Mouse (Mus musculus): ENCODE data around the gene Alpl. TPM values are rescaled to one million over a fixed set of nuclear protein-coding genes. Genes with fewer than 3 reads are reported as not detected.
A peak's percentile ranks its signal among the peaks of the same experiment; 100 is the strongest.

Alpl gene
- polyA plus RNA-seq, 1 experiment from 2014 or later = 2.2 TPM

GRCm38 (mm10) chr4:137728399-137729154, 67.6 kb downstream of the Alpl start:
- H3K27ac ChIP-seq (ENCODE audit: poor library complexity, severe bottlenecking) = no peak overlapping the region
- H3K27me3 ChIP-seq (replicated peaks) = peaks cover 91% of the 10 kb centered on the region
- ATAC-seq (ENCODE audit: insufficient number of reproducible peaks, low FRiP score) = no peak
- WGBS = 6% methylated on average over 17 of the region's 17 CpGs
- H3K4me2 ChIP-seq = peak overlapping the region; percentile 48
- H3K9ac ChIP-seq = peak overlapping the region; percentile 18; the same call in 1 of the 2 replicates
- H3K4me1 ChIP-seq (replicated peaks) = peaks cover 25% of the 10 kb centered on the region
- peak overlapping the region; percentile 8; the same call in 1 of the 2 replicates for H3K4me3 ChIP-seq
- no peaks in the 10 kb centered on the region for H3K9me3 ChIP-seq (replicated peaks)
- no peaks in the 10 kb centered on the region for H3K36me3 ChIP-seq

GRCm38 (mm10) chr4:137727506-137728187, 68.5 kb downstream of the Alpl start:
- H3K9ac ChIP-seq = no peak overlapping the region
- H3K4me3 ChIP-seq = no peak overlapping the region
- peak; percentile 51 for ATAC-seq (ENCODE audit: insufficient number of reproducible peaks, low FRiP score)
- H3K4me2 ChIP-seq = no peak overlapping the region
- H3K27me3 ChIP-seq (replicated peaks) = peaks cover 93% of the 10 kb centered on the region
- no peak overlapping the region for H3K27ac ChIP-seq (ENCODE audit: poor library complexity, severe bottlenecking)
- 8% methylated on average over 17 of the region's 18 CpGs for WGBS
- no peaks in the 10 kb centered on the region for H3K9me3 ChIP-seq (replicated peaks)
- H3K36me3 ChIP-seq = no peaks in the 10 kb centered on the region
- peaks cover 28% of the 10 kb centered on the region for H3K4me1 ChIP-seq (replicated peaks)

- Histone ChIP-seq H3K4me2 (no peak overlapping the region), H3K4me3 (no peak overlapping the region), H3K4me1 (replicated peaks) (peaks cover 28% of the 10 kb centered on the region), H3K36me3 (no peaks in the 10 kb centered on the region), H3K9ac (no peak overlapping the region), H3K9me3 (replicated peaks) (no peaks in the 10 kb centered on the region), H3K27me3 (replicated peaks) (peaks cover 93% of the 10 kb centered on the region), H3K27ac (ENCODE audit: poor library complexity, severe bottlenecking) (no peak overlapping the region)
- WGBS = 77% methylated on average over 18 of the region's 18 CpGs
- no peak for ATAC-seq (ENCODE audit: insufficient number of reproducible peaks, low FRiP score)
Measured at GRCm38 (mm10) chr4:137726739-137727505, 69.3 kb downstream of the Alpl start.

GRCm38 (mm10) chr4:137725541-137726145, 70.5 kb downstream of the Alpl start:
- Histone ChIP-seq H3K9ac (no peak overlapping the region), H3K4me1 (replicated peaks) (peaks cover 28% of the 10 kb centered on the region), H3K9me3 (replicated peaks) (no peaks in the 10 kb centered on the region), H3K4me2 (no peak overlapping the region), H3K4me3 (no peak overlapping the region), H3K27me3 (replicated peaks) (peaks cover 97% of the 10 kb centered on the region), H3K27ac (ENCODE audit: poor library complexity, severe bottlenecking) (no peak overlapping the region), H3K36me3 (no peaks in the 10 kb centered on the region)
- WGBS = 72% methylated on average over 13 of the region's 13 CpGs
- ATAC-seq (ENCODE audit: insufficient number of reproducible peaks, low FRiP score) = no peak

- H3K27me3 ChIP-seq (replicated peaks) = peaks cover 98% of the 10 kb centered on the region
- ATAC-seq (ENCODE audit: insufficient number of reproducible peaks, low FRiP score) = no peak
- H3K4me2 ChIP-seq = peak overlapping the region; percentile 59
- no peak overlapping the region; the same call in 1 of the 2 replicates for H3K9ac ChIP-seq
- H3K36me3 ChIP-seq = no peaks in the 10 kb centered on the region
- peak overlapping the region; percentile 24; the same call in 1 of the 2 replicates for H3K4me3 ChIP-seq
- 40% methylated on average over 8 of the region's 8 CpGs for WGBS
- no peak overlapping the region for H3K27ac ChIP-seq (ENCODE audit: poor library complexity, severe bottlenecking)
- peaks cover 29% of the 10 kb centered on the region for H3K4me1 ChIP-seq (replicated peaks)
- no peaks in the 10 kb centered on the region for H3K9me3 ChIP-seq (replicated peaks)
Measured at GRCm38 (mm10) chr4:137724766-137725165, 71.4 kb downstream of the Alpl start.

- peak overlapping the region; percentile 59 for H3K4me2 ChIP-seq
- ATAC-seq (ENCODE audit: insufficient number of reproducible peaks, low FRiP score) = no peak
- H3K27ac ChIP-seq (ENCODE audit: poor library complexity, severe bottlenecking) = no peak overlapping the region
- WGBS = 48% methylated on average over 11 of the region's 11 CpGs
- no peaks in the 10 kb centered on the region for H3K9me3 ChIP-seq (replicated peaks)
- H3K4me1 ChIP-seq (replicated peaks) = peaks cover 35% of the 10 kb centered on the region
- H3K27me3 ChIP-seq (replicated peaks) = peaks cover 98% of the 10 kb centered on the region
- H3K4me3 ChIP-seq = peak overlapping the region; percentile 24
- no peaks in the 10 kb centered on the region for H3K36me3 ChIP-seq
- H3K9ac ChIP-seq = peak overlapping the region; percentile 38
Measured at GRCm38 (mm10) chr4:137724212-137724611, 72.0 kb downstream of the Alpl start.

GRCm38 (mm10) chr4:137723527-137723926, 72.7 kb downstream of the Alpl start:
- no peak overlapping the region for H3K27ac ChIP-seq (ENCODE audit: poor library complexity, severe bottlenecking)
- peaks cover 37% of the 10 kb centered on the region for H3K4me1 ChIP-seq (replicated peaks)
- H3K27me3 ChIP-seq (replicated peaks) = peaks cover 98% of the 10 kb centered on the region
- H3K4me3 ChIP-seq = peak overlapping the region; percentile 24
- H3K4me2 ChIP-seq = peak overlapping the region; percentile 59
- H3K9me3 ChIP-seq (replicated peaks) = no peaks in the 10 kb centered on the region
- peak overlapping the region; percentile 38; the same call in 1 of the 2 replicates for H3K9ac ChIP-seq
- no peaks in the 10 kb centered on the region for H3K36me3 ChIP-seq
- no peak for ATAC-seq (ENCODE audit: insufficient number of reproducible peaks, low FRiP score)
- 33% methylated on average over 25 of the region's 25 CpGs for WGBS

- Histone ChIP-seq H3K4me2 (peak overlapping the region; percentile 59), H3K27me3 (replicated peaks) (peaks cover 98% of the 10 kb centered on the region), H3K4me1 (replicated peaks) (peaks cover 30% of the 10 kb centered on the region), H3K9me3 (replicated peaks) (no peaks in the 10 kb centered on the region), H3K4me3 (peak overlapping the region; percentile 24; the same call in 1 of the 2 replicates), H3K36me3 (no peaks in the 10 kb centered on the region), H3K9ac (no peak overlapping the region), H3K27ac (ENCODE audit: poor library complexity, severe bottlenecking) (no peak overlapping the region)
- 22% methylated on average over 12 of the region's 12 CpGs for WGBS
- ATAC-seq (ENCODE audit: insufficient number of reproducible peaks, low FRiP score) = no peak
Measured at GRCm38 (mm10) chr4:137722692-137723427, 73.3 kb downstream of the Alpl start.

GRCm38 (mm10) chr4:137722230-137722629, 74.0 kb downstream of the Alpl start:
- peaks cover 98% of the 10 kb centered on the region for H3K27me3 ChIP-seq (replicated peaks)
- H3K27ac ChIP-seq (ENCODE audit: poor library complexity, severe bottlenecking) = no peak overlapping the region
- H3K9me3 ChIP-seq (replicated peaks) = no peaks in the 10 kb centered on the region
- H3K9ac ChIP-seq = no peak overlapping the region
- no peak overlapping the region for H3K4me2 ChIP-seq
- no peaks in the 10 kb centered on the region for H3K36me3 ChIP-seq
- 86% methylated on average over 3 of the region's 3 CpGs for WGBS
- no peak for ATAC-seq (ENCODE audit: insufficient number of reproducible peaks, low FRiP score)
- H3K4me3 ChIP-seq = no peak overlapping the region
- H3K4me1 ChIP-seq (replicated peaks) = peaks cover 29% of the 10 kb centered on the region

- H3K4me3 ChIP-seq = no peak overlapping the region
- H3K27ac ChIP-seq (ENCODE audit: poor library complexity, severe bottlenecking) = no peak overlapping the region
- H3K9me3 ChIP-seq (replicated peaks) = no peaks in the 10 kb centered on the region
- peaks cover 98% of the 10 kb centered on the region for H3K27me3 ChIP-seq (replicated peaks)
- 88% methylated on average over 15 of the region's 15 CpGs for WGBS
- no peak overlapping the region for H3K4me2 ChIP-seq
- no peak overlapping the region for H3K9ac ChIP-seq
- no peaks in the 10 kb centered on the region for H3K36me3 ChIP-seq
- no peak for ATAC-seq (ENCODE audit: insufficient number of reproducible peaks, low FRiP score)
- H3K4me1 ChIP-seq (replicated peaks) = peaks cover 29% of the 10 kb centered on the region
Measured at GRCm38 (mm10) chr4:137721563-137721962, 74.6 kb downstream of the Alpl start.

All from heart, embryonic 12.5 days (tissue).